Mouse (Mus musculus) hindbrain, embryonic 14.5 days (tissue): Measurements from ENCODE around the gene Rhoa. TPM values are rescaled to one million over a fixed set of nuclear protein-coding genes. Genes with fewer than 3 reads are reported as not detected.
"Not testable (repeated sequence)": the region's sequence is repeated elsewhere in the genome, so short reads cannot be mapped to it uniquely, and the experiment has no call there.

ENCODE experiments used
- ATAC-seq: fragments of 200-750 bp; cut with Nextera tagmentation; 2 replicates; pipeline ENCODE4 v1.8.0; 2017; ENCODE audit warnings: moderate number of reproducible peaks, mild to moderate bottlenecking, moderate TSS enrichment, moderate library complexity; ENCODE audit not compliant: low FRiP score
- DNase-seq: peaks from one replicate; pipeline ENCODE4 v3.0.0-alpha.2; 2015; ENCODE audit warnings: low spot score
- H3K27ac ChIP-seq: fragments of 300-500 bp; sonication (generic); 2 replicates; pipeline ENCODE4 v1.5.1; 2014; ENCODE audit warnings: mild to moderate bottlenecking, moderate library complexity
- H3K27me3 ChIP-seq: fragments of 300-500 bp; sonication (generic); 2 replicates; pipeline ENCODE4 v1.6.1; 2014; ENCODE audit warnings: mild to moderate bottlenecking, low read length, mixed read lengths; ENCODE audit not compliant: control insufficient read depth, insufficient read depth
- H3K36me3 ChIP-seq: fragments of 300-500 bp; sonication (generic); replicated peaks from 2 replicates; pipeline ENCODE4 v1.6.1; 2014; ENCODE audit not compliant: control insufficient read depth, insufficient read depth
- H3K4me1 ChIP-seq: fragments of 300-500 bp; sonication (generic); replicated peaks from 2 replicates; pipeline ENCODE4 v1.6.1; 2014; ENCODE audit warnings: antibody characterized with exemption, low read length, mixed read lengths; ENCODE audit not compliant: control insufficient read depth, insufficient read depth
- H3K4me2 ChIP-seq: fragments of 300-500 bp; sonication (generic); replicated peaks from 2 replicates; pipeline ENCODE4 v1.6.1; 2014; ENCODE audit warnings: mild to moderate bottlenecking, moderate library complexity
- H3K4me3 ChIP-seq: fragments of 300-500 bp; sonication (generic); replicated peaks from 2 replicates; pipeline ENCODE4 v1.5.1; 2014; ENCODE audit warnings: mild to moderate bottlenecking, low read length
- H3K9ac ChIP-seq: fragments of 300-500 bp; sonication (generic); 2 replicates; pipeline ENCODE4 v1.6.1; 2014
- H3K9me3 ChIP-seq: fragments of 300-500 bp; sonication (generic); 2 replicates; pipeline ENCODE4 v1.6.1; 2016; ENCODE audit warnings: low read length; ENCODE audit not compliant: control insufficient read depth
- whole genome bisulfite sequencing: fragments of 180-500 bp; shearing (Covaris S2); extraction: QIAGEN DNeasy Blood & Tissue Kit; methylation state at CpG from one replicate; pipeline ENCODE4 v1.1.7; 2014; 5-methylcytosine and 5-hydroxymethylcytosine counted together
- polyA plus RNA-seq: library from polyadenylated mRNA; unstranded; fragments of >200 nt; fragmentation: Nextera tagmentation; extraction: Ambion mirVana; gene quantifications from 2 replicates; pipeline ENCODE4 v1.2.1, GENCODE M21; 2014

Rhoa gene
- polyA plus RNA-seq, 1 experiment from 2014 or later = 206 TPM

DNA sequence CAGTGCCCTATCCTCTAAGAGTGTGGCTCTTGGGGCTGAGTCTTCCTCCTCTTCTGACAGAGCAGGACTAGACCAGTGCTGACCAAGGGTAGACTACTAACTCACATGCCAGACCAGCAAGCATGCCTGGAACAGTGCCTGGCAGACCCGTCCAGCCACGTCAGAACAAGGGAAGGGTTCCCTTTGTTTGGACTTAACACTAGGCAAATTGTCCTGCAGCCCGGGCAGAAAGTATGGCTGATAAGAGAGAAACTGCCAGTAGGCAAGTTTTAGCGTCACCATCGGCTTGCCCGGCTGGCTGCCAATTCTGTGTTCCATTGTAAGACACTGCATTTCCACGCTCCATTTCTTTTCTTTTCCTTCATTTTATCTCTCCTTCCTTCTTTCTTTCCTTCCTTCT lies 38.2 kb upstream of the Rhoa start:
- no peak overlapping the region for H3K4me2 ChIP-seq
- no peak overlapping the region for H3K4me3 ChIP-seq
- DNase-seq = no peak
- 84% methylated on average over 7 of the region's 7 CpGs for WGBS
- ATAC-seq = no peak
- H3K4me1 ChIP-seq = peaks cover 7% of the 10 kb centered on the region
- no peak overlapping the region for H3K27ac ChIP-seq
- H3K36me3 ChIP-seq = no peaks in the 10 kb centered on the region
- no peak overlapping the region for H3K9ac ChIP-seq
- H3K27me3 ChIP-seq = no peaks in the 10 kb centered on the region
- H3K9me3 ChIP-seq = no peaks in the 10 kb centered on the region

DNA sequence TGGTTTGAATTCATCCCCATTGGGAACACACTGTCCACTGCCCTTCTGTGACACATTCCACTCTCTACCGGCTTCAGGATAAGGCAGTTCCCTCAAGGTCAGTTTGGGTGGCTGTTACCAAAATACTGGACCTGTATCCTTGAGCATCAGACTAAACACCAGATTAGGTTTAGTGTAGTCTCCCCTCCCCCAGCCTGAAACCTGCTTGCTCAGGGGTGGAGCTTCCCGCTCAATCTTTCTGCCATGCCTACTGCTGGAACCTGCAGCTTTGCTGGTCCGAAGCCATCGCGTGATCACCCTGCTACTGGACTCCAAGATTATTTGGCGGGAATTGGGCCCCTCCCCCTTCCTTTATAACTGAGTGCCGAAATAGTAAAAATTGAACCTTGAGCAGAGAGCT lies 37.2 kb upstream of the Rhoa start:
- not testable (repeated sequence) for H3K4me2 ChIP-seq, H3K4me3 ChIP-seq, DNase-seq, H3K9me3 ChIP-seq, H3K27ac ChIP-seq, H3K36me3 ChIP-seq, H3K9ac ChIP-seq, H3K4me1 ChIP-seq, H3K27me3 ChIP-seq, ATAC-seq
- 81% methylated on average over 6 of the region's 7 CpGs for WGBS

DNA sequence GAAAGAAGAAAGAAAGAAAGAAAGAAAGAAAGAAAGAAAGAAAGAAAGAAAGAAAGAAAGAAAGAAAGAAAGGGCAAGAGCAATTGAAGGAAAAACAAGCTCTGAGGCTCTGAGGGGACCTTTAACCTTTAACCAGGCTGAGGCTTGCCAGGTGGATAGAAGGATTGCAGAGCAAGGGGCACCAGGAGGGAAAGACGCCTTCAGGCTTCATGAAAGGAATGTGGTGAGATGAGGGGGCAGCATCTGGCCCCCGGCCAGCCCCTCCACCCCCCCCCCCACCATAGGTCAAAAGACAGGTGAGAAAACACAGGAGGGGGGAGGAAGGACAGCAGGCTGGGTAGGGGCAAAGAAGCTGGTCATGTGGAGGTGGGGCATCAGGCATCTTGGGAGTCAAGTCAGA lies 34.0 kb upstream of the Rhoa start:
- Histone ChIP-seq H3K4me1 (no peaks in the 10 kb centered on the region), H3K9ac (no peak overlapping the region), H3K27me3 (no peaks in the 10 kb centered on the region), H3K27ac (no peak overlapping the region), H3K4me3 (no peak overlapping the region), H3K9me3 (no peaks in the 10 kb centered on the region), H3K4me2 (no peak overlapping the region), H3K36me3 (no peaks in the 10 kb centered on the region)
- DNase-seq (no peak), ATAC-seq (no peak)
- 62% methylated on average over 2 of the region's 2 CpGs for WGBS

DNA sequence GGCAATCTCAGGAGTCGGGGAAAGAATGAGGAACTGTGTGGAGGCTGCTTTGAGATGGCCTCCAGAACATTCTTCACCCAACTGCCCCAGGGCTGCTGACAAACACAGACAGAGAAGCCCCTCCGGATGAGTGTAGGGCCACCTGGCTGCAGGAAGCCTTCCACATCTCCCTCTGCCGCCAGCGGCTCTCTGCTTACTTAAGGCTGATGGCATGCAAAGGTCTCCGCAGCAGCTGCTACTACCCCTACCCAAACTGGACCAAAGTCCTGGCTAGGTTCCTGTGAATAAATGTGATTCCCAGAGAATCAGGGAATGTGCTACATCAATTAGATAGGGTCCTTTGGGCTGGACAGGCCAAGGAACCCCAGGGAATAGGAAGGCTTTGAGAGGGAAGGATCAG lies 33.2 kb upstream of the Rhoa start:
- H3K4me3 ChIP-seq = no peak overlapping the region
- no peak overlapping the region for H3K4me2 ChIP-seq
- no peak for ATAC-seq
- H3K9ac ChIP-seq = no peak overlapping the region
- H3K27me3 ChIP-seq = no peaks in the 10 kb centered on the region
- no peaks in the 10 kb centered on the region for H3K9me3 ChIP-seq
- H3K27ac ChIP-seq = no peak overlapping the region
- WGBS = 82% methylated on average over 5 of the region's 5 CpGs
- H3K36me3 ChIP-seq = no peaks in the 10 kb centered on the region
- no peak for DNase-seq
- H3K4me1 ChIP-seq = no peaks in the 10 kb centered on the region

DNA sequence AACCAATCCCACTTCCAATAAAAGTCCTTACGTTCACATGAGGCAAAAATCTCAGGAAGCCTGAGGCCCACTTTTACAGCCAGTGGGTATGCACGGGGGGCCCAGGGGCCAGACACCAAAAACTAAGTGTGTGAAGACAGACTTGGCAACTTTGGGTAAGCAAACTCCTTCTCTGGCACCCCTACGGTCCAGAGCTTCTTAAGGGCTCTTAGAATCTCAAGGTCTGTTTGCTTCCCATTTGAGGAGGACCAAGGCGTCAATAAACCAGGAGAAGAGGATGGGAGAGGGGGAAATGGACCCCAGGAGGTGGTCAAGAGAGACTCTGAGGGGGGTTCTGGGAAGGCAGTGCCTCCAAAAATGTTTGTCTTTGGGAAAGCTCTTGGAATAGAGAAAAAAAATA lies 32.4 kb upstream of the Rhoa start:
- DNase-seq (no peak), ATAC-seq (no peak)
- H3K4me3 ChIP-seq = no peak overlapping the region
- H3K27ac ChIP-seq = no peak overlapping the region
- H3K9me3 ChIP-seq = no peaks in the 10 kb centered on the region
- WGBS = 74% methylated on average over 4 of the region's 4 CpGs
- H3K36me3 ChIP-seq = no peaks in the 10 kb centered on the region
- H3K27me3 ChIP-seq = no peaks in the 10 kb centered on the region
- no peak overlapping the region for H3K9ac ChIP-seq
- no peak overlapping the region for H3K4me2 ChIP-seq
- H3K4me1 ChIP-seq = no peaks in the 10 kb centered on the region

DNA sequence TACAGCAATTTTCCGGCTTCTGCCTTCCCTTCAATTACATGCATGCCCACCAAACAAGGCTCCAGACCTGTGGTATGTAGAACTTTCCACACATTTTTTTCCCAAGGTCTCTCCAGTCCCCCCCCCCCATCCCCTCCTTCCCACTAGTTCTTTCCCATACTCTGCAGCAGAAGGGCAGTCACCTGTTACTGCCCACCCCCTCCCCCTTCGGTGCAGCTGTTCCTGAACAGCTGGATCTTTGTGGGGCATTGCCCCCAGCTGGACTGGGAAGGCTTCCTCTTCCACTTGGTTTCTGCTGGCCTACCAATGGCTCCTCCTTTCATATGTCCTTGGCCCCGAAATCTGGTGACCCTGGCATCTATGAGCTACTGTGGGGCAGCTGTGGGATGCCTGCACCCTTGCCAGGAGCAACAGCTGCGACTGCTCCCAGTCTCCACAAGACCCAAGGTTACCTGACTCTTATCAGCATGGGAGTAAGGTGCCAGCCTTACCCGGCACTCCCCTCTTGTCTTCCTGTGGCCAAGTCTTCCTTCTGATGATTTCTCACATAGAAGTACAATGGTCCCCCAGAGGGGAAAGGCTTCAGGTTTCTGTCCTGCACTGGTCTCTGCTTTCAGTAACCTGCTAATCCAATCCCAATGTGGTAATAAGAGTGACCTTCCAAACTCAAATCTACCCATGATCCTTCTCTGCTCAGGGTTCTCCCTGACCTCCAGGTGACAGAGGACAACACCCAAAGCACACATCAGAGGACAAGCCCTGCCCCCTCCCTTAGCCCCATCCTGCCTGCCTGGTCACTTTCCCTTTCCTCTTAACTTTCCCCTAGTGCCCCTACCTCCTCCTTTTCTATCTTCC lies 31.2 kb upstream of the Rhoa start:
- Histone ChIP-seq H3K4me3 (no peak overlapping the region), H3K4me1 (no peaks in the 10 kb centered on the region), H3K4me2 (no peak overlapping the region), H3K36me3 (no peaks in the 10 kb centered on the region), H3K27ac (no peak overlapping the region), H3K9me3 (no peaks in the 10 kb centered on the region), H3K27me3 (no peaks in the 10 kb centered on the region), H3K9ac (no peak overlapping the region)
- no peak for ATAC-seq
- no peak for DNase-seq
- 85% methylated on average over 5 of the region's 5 CpGs for WGBS

DNA sequence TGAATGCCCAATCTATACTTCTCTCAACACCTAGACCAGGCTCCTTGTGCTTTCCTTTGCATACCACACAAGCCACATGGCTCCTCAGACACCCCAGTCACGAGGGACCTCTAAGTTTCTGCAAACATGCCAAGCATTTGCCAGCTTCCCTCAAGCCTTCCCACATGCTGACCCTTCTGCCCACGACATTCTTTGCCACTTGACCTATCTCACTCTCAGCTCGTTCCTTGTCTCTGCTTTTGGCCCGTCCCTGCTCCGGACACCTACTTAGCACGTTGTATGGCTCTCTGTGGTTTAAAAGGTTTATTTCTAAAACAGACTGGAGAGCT lies 30.6 kb upstream of the Rhoa start:
- DNase-seq (no peak), ATAC-seq (no peak)
- H3K4me3 ChIP-seq = no peak overlapping the region
- H3K36me3 ChIP-seq = no peaks in the 10 kb centered on the region
- no peak overlapping the region for H3K9ac ChIP-seq
- H3K9me3 ChIP-seq = no peaks in the 10 kb centered on the region
- H3K4me1 ChIP-seq = no peaks in the 10 kb centered on the region
- no peak overlapping the region for H3K4me2 ChIP-seq
- no peaks in the 10 kb centered on the region for H3K27me3 ChIP-seq
- 73% methylated on average over 6 of the region's 6 CpGs for WGBS
- no peak overlapping the region for H3K27ac ChIP-seq

DNA sequence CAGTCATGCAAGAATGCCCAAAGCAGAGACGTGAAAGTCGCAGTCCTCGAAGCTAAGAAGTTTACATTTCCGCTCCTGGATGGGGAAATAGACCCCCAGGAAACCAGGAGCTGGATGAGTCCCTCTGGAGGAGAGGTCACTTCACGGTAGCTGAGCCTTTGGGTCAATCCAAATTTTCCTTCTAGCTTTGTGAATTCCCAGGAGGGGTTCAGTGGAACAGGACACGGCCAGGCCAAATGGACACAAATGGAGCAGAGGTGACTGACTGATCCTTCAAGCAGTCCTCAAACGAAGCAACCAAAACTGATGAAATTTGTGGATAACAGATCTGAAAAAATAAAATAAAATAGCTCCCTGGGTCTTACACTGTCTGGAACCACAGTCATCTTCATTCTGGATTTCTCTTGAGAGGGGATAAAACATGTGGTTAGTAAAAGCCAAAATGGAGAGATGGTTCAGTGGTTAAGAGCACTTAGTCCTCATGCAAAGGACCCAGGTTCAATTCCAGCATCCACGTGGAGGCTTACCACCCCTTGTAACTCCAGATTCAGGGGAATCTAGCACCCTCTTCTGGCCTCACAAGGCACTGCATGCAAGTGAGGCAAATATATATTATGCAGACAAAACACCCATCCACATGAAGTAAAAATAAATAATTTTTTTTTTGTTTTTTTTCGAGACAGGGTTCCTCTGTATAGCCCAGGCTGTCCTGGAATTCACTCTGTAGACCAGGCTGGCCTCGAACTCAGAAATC lies 27.1 kb upstream of the Rhoa start:
- DNase-seq (no peak), ATAC-seq (no peak)
- H3K4me1 ChIP-seq = no peaks in the 10 kb centered on the region
- H3K4me3 ChIP-seq = no peak overlapping the region
- no peaks in the 10 kb centered on the region for H3K9me3 ChIP-seq
- H3K27me3 ChIP-seq = no peaks in the 10 kb centered on the region
- H3K4me2 ChIP-seq = no peak overlapping the region
- no peaks in the 10 kb centered on the region for H3K36me3 ChIP-seq
- H3K9ac ChIP-seq = no peak overlapping the region
- WGBS = 63% methylated on average over 10 of the region's 10 CpGs
- H3K27ac ChIP-seq = no peak overlapping the region

DNA sequence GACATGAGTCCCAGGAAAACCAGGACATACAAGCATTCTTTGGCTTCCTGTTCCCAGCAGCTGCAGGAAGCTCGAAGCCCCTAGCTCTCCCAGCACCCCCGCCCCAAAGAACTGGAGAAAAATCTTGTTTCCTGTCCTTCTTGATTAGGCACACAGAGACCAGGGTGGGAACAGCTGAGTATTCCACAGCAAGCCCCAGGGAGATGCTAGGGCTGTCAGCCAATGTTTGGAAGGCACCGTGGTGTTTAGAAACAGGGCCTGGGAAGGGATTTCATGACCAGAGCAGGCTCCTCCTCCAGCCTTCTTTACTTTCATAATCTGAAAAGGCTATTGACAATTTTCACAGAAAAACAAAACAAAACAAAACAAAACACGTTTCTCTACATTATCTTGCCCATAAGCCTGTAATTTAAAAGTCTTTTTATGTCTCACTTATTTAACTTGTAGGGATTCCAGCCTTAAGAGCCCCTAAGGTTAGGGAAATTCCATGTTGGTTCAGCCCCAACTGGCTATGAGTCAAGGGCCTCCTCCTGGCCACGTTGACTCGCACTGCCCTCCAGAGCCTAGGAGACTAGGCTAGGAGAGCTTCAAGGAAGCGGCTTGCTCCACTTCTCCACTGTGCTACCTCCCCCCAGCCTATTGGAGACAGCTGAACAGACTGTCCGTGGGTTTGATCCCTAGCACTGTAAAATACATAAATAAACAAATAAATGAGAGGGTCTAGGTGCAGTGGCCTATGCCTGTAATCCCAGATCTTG lies 25.7 kb upstream of the Rhoa start:
- Histone ChIP-seq H3K9me3 (no peaks in the 10 kb centered on the region), H3K4me3 (no peak overlapping the region), H3K4me1 (no peaks in the 10 kb centered on the region), H3K27ac (no peak overlapping the region), H3K36me3 (no peaks in the 10 kb centered on the region), H3K4me2 (no peak overlapping the region), H3K27me3 (no peaks in the 10 kb centered on the region), H3K9ac (no peak overlapping the region)
- DNase-seq = no peak
- ATAC-seq = no peak
- 47% methylated on average over 8 of the region's 8 CpGs for WGBS
